Mouse (Mus musculus) kidney, postnatal 25 days (tissue): ENCODE measurements around the gene Gucy1b2.

Experiments used
- DNase-seq, 2 experiments: peaks; one replicate each; pipeline ENCODE4 v3.0.0; 2021; ENCODE audit warnings: mixed read lengths in 2 of 2

Gucy1b2 gene

DNA sequence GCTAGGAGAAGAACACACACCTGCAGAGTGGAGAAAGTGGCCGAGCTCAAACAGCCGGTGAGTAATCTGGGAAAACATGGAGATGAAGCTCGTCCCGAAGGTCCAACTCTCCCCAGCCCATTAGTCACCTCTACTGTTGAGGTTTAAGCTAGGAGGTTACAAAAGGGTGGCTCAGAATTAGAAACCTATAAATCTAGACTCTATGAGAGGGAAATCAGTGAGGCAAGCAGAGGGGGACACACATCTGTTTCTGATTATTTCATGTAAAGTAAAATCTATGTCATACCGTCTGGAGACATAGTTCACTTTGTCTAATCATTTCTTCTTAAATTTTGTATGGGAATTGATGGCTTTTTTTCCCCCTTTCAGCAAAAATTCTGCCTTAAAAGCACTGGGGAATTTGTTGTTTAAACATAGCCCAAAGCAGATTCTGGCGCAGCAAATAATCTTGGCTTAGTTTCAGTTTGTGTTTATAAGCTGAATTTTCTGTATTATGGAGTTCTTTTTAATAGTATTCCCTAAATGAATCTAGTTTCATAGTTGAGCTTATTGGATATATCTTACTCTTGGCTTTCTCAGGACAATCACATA lies 12.2 kb downstream of the Gucy1b2 start:
- DNase-seq = no peak

DNA sequence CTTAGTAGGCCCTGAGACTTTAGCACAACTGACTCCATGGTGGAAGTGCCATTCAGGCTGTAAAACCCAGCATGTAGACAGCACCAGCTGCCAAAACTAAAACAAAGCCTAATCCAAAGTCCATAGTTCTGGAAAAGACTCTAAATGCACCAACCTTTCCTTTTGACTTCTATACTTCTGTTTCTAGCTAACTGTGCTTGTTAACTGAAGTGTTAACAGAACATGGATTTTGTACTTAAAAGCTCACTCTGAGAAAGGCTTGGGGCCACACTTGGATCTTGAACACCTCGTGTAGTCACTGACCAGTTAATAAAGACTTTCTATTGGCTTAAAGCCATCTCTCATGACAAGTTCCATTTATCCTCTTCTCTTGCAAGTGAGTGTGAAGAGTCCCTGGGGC lies 13.1 kb downstream of the Gucy1b2 start:
- no peak for DNase-seq

DNA sequence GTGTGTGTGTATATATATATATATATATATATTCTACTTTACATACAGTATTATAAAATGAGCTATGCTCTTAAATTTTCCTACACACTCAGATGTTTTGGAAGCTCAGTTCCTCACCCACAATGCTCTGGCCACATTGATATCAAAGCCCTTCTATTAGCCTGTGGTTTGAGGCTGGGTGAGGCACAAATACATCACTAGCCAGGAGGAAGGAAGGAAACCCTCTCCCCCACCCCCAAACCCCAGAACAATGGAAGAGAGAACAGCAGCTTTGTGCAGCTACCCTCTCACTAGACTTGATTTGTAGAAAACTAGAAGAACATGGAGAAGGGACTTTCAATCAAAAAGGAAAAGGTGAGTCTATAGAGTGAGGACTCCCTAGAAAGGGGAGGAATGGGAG lies 16.1 kb downstream of the Gucy1b2 start:
- DNase-seq = no peak

DNA sequence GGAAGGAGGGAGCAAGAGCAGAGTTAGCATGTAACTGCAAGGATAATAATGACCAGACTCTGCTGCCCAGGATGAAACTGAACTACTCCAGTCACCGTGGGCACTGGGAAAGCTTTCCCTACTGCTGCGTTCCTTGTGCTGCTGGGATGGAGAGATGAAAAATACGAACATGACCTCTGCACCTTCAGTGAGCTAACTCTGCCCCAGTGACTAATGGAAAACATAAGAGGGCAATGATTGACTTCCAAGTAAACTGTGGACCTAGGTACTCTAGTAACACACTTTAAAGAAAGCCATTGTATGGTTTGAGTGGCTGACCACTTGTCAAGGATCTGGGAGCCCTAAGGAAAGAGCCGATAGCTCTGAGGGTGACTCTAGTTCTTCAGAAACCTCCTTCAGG lies 17.9 kb downstream of the Gucy1b2 start:
- peak; percentile 13 to 46 for DNase-seq

DNA sequence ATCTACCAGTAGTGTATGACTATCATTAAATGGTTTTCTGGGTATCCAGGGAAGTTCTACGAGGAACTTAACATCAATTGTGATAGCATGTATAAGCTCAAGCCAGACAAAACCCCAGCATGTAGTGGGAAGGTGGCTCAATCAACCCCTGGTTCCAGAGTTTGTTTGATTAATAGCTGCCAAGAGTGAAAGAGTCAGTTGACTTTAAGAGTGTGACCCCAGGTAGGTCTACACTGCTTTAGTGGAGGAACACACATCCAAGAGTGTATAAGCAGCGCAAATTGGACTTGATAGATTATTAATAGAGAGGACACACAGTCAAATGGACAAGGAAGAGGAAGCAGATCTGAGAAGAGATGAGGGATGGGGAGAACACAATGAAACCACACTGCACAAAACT lies 18.3 kb downstream of the Gucy1b2 start:
- no peak for DNase-seq

DNA sequence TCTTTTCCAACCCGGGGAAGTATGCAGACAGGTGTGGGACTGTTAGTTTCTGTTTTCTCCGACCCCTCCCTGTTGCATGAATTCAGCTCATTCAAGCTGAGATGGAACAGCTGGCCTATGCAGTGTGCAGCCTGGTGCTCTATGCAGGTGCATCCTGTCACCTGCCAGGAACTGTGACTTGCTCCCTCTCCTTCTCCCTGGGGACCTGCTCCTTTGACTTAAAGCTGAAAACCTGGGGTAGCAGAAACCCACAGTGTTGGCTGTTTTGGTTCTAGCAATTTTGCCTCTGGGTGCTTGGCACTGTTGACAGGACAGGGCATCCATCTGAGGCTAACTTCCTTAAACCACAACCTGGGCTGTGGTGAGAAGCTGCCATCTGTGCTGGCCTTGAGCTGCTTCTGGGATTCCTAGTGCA lies 30.8 kb downstream of the Gucy1b2 start:
- no peak for DNase-seq

DNA sequence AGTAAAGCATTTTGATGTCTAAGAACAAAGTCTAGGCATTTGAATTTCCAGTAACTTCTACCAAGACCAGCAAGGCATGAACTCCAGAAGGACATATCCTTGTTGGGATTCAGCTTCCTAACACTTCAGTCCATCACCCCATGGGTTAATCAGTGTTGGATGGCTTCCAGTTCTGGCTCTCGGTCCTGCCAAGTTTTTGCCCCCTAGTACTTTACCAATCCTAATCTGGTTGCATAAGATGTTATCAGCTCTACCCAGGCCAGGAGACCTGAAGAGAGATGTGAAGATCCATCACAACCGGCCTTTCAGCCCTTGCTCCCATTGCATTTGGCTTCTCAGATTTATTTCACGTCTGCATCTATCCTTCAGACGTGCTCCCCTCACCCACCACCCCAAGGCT lies 33.8 kb downstream of the Gucy1b2 start:
- no peak for DNase-seq

DNA sequence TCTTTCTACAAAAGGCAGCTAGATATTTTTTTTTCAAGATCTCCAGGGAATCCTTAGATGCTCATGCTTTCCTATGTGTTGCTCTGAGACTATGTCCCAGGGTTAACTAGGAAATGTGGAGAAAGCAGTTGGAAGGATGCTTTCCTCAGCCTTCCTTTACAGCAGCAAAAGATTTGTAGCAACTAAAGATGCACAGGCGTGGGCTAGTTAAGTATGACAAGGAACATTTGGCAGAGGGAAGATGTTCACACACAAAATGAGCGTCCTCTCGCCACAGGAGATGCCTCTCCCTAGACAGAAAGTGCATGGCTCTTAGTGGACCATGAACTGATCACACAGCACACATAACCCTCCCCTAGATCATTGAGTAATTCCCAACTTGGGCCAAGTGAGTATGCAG lies 38.6 kb downstream of the Gucy1b2 start:
- DNase-seq = no peak

DNA sequence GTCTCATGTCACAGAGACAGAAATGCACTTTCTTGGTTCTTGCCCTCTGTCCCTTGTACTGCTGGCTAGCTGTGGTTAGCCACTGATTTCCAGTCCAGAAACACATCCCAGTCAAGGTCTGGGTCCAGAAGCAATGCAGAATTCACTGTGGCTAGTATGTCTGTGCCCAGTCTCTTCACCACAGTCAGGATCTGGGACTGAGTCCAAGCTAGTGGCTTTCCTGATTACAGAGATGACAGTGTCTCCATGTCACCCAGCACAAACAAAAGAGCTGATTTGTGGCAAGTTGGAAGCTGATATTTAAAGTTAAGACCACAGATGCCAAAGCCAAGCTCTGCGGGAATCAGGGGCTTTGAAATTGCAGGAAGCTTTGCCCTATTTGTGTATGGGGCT lies 39.4 kb downstream of the Gucy1b2 start:
- no peak for DNase-seq

DNA sequence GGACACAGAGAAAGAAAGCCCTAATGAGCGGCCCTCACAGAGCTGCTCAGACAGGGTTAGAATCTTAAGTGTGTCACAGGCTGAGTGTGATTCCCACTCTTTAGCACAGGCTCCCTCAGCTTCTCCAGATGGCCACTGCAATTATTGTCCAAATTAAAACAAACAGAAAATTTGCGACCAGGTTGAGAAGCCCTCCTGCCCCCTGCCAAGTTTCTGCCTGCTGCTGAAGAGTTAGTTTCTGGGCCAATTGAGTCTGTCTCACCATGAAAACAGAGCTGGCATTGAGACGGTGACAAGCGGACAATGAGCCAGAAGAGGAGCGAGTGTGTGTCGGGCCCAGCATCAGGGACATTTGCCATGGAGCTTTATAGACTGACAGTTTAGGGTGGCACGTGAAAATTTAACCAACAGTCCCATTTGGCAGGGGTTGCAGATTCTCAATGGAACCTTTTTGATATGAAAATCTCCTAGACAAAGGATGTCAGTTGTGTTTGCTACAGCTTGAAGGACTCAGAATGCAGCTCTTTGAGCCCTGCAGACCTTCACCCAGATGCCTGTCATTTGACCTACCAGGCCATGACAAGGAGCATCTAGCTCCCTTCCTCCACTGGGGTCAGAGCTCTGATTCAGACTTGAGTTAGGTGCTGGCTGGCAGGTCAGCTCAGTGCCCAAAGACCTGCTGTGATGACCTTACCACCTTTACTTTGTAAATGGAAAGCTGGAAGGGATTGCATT lies 39.9 kb downstream of the Gucy1b2 start:
- DNase-seq = no peak

DNA sequence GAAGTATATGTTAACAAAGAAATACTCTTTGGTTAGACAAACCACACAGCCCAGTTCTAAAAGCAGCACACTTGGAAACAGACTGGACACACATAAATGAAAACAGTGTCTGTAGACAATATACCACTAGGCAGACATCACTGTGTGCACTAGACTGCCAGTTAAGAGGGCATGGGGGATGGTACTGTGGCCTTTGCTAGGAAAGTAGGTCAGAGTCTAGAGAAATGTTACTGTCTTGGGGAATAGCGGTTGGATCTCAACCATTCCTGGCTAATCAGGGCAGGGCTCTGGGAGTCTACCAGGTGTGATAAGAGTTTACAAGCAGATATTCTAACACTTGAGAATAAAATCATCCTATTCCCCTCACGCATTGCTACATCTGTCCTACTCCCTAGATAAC lies 60.7 kb downstream of the Gucy1b2 start:
- no peak for DNase-seq

DNA sequence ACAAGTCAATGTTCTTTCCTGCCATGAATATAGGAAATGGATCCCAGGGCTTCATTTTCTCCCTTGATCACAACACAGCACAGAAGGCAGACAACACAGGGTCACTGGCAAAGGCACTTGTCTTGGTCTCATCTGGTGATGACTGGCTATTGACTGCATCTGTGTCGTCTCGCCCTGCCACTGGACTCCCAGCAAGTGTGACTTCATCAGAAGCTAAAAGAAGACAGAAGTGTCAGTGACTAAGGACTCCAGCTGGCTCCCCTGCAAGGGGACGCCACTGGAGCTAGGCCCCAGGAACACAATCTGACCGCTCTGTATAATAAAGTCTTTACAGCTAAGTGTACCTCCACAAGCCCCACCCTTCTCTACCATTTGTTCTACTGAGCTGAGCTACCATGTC lies 63.3 kb downstream of the Gucy1b2 start:
- DNase-seq = no peak

DNA sequence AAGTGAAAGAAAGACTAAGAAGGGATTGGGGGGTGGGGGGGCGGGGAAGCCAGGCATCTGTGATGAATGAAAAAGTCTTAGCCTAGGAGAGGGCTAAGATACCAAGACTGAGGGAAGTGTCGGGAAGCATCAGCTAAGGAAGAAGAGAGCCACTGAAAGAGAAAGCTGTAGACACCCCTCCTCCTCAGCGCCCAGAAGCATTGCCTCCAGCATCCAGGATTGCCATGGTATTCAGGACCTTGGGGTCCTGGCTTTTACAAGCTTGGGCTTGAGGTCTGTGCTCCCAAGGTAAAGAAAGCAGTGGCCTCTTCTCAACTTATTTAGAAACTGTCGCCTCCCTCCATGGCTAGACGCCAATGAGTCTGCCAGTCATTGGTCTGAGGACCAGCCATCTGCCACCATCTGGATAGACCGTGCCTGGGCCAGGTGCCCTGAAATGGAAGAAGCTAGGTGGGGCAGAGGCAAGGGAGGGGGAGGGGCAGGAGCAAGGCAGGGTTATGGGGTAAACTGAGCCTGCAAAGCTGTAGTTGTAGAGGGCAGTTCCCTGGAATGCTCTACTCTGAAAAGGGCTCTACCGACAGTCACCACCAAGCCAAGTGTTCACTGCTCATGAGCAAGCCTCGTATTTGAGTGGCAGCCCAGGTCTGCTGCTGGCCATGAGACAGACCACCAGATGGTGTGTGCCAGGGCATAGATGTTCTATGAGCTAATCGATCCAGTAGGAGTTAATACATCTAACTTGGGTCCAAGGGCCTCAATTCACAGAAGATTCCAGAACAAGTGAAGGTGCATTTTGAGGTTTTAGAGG lies 66.2 kb downstream of the Gucy1b2 start:
- DNase-seq = no peak

DNA sequence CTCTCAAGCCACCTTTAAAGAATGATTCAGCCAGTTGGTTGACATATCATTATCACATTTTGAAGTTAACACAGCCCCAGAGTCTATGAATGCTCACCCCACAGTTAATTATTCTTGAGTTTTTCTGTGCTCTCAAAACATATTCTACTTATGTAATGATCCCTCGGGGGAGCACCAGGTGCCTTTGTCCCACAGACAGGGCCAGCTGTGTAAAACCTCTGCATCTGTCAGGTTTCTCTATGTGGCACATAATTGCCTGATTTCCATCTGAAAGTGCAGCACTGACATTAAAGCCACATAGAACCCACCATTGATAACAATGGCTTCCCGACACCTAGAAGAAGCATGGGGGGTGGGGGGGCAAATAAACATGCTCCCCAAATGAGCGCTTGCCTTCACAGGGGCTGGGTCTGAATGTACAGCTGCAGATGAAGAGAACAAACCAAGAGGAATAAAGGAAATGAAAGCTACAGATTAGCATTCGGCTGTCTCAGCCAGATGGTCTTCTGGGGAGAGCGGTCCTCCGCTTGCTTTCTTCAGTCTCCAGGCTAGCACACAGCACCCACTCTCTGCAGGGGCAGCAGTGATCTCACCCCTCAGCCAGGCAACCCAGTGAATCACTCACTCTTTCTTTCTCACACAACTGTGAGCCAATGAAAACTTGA lies 66.9 kb downstream of the Gucy1b2 start:
- no peak for DNase-seq

DNA sequence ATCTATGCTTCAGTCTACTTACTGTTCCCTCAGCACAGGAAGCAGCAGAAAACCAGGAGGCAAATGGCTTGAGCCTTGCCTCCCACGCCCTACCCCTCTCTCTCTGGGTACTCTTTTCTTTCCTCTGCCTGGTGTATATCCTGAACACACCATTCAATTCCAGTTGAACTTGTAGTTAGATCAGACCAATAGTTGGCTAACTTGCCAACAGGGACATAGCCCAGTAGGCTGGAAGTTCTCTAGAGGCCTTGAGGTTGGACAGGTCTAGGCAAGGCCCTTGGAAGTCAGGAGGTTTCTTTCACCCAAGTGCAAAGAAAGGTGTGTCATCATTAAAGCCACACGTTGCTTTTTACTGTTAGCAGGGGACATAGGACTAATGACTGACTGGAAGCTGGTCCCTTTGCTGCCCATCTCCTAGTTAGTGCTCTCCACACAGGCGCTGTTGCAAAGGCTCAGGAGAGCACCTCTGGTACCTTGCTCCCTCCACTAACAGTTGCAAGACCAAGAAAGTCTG lies 72.2 kb downstream of the Gucy1b2 start:
- no peak for DNase-seq

DNA sequence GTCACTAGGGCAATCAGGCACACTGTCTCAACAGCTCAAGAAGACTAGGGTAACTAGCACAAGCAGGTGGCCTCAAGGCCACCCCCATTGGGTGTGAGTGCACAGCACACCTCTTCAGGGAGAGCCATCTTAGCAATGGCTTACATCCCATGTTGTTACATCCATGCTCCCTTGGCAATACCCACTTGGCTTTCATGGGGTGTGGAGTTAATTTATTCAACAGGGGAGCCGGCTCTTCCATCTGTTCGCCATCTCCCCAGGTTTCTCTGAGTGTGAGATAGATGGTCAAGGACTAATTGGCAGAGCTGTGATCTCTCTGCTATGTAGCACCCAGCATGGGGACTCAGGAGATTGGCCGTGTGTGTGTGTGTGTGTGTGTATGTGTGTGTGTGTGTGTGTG lies 73.0 kb downstream of the Gucy1b2 start:
- no peak for DNase-seq

DNA sequence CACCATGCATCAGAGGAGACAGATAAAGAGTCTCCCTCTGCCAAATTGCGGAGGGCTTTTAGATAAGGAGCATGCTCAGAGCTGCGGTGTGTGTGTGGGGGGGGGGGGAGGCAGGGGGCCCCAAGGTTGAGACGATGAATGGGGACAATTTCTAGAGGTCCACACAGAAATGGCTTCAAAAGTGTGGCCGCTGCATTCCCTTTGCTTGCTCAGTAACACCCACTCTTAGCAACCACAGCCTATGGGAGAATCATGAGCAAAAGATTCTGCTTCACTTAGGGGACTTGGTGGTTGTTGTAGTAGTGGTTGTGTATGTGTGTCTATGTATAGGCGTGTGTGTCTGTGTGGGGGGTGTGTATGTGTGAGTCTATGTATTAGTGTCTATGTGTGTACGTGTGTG lies 75.5 kb downstream of the Gucy1b2 start:
- no peak for DNase-seq

DNA sequence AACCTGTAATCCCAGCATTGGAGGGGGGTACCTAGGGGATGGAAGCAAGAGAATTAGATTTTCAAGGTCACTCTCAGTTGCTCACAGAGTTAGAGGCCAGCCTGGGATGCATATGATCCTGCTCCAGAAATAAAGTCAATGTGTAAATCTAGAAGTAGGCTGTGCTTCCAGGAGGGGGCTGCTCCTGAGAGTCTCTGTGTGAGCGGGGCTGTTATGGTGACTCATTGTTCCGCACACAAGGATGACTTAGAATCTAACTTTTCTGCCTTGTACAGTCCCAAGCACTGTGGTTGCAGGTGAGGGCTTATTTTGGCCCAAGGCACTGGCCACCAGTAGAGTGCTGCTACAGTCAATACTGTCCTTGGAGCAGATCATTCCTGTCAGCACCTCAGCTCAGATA lies 76.7 kb downstream of the Gucy1b2 start:
- no peak for DNase-seq

DNA sequence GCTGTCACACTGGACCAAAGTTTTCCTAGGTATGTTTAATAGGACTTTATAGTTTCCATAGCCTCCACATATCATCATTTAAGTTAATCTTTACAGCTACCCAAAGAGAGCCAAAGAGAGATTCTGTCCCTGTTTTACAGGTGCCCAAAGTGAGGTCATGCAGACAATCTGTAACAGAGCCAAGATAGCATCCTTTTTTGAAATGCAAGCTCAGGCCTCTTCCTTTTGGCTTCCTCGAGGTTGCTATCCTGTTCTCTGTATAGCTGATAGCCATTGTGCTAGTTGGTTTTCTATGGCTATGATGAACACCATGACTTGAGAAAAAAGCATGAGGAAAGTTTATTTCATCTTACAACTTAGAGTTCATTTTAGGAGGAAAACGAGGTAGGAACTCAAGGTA lies 80.0 kb downstream of the Gucy1b2 start:
- no peak for DNase-seq

DNA sequence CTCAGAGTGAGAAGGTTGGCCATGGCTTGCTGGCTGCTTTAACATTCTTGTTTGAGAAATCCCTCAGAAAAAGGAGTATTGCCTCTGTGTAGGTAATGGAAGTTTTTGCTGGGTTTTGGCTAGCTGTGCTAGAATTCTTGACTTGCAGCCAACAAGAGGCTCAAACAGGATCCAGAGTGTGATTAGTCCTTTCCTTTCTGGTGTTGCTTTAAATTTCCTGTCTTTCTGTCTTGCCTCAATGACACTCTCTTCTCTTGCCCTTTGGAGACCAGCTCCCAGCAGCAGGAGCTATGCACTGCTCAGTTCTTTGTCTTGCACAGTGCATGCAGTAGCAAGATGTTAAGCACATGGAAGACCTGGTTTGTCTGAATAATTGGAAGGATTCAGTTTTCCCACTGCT lies 80.4 kb downstream of the Gucy1b2 start:
- peak in 1 of 2 experiments; percentile 38 for DNase-seq

DNA sequence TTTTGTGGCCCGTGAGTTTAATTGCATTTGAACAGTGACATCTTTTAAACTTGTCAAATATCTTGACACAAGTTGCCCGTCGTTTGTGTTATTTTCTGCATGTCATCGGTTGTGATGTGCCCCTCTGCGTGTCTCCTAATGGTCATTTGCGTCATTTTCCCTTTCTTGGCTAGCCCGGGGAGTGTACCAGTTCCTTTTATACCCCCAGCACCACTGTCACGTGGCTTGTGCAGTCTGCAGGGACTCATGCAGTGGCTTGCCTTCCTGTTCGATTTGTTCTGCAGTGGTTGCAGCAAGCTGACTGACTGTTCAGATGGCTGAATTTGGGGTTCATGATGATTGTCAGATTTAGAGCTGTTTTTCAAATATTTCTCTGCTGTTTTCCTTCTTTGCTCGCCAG lies 82.1 kb downstream of the Gucy1b2 start:
- no peak for DNase-seq

DNA sequence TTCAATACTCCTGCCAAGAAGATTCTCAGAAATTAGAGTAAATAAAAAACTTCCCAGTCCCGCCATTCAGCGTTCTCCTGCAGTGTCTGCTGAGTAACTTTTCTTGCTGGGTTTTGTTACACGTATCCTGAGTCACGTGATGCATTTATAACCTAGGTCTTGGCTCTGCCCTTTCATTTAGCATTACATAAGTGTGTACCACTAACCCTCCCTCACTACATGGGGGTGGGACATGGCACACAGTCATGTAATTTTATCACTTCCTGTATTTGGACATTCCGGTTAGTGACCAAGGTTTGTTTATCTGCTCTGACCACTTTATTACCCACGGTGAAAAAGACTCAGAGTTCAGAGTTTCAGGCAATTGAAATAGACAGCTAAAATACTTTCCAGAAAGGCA lies 85.3 kb downstream of the Gucy1b2 start:
- peak; percentile 66 to 81 for DNase-seq

DNA sequence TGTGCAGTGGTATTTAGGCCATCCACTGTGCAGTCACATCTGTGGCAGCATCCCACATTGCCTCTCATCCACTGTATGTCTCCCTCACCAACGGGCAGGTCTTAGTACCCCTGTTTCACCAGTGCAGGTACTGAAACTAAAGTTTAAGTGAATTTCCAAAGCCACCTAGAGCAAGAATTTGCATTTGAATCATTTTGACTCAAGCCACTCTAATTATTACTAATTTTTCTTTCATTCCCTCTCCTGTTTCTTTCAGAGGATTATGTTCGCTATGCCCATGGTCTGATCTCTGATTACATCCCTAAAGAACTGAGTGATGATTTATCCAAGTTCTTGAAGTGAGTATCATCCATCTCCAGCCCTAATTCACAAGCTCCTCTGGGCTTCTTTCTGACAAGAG lies 92.3 kb downstream of the Gucy1b2 start:
- no peak for DNase-seq
